Mouse (Mus musculus): ENCODE results near the gene Nrd1.

GRCm38 (mm10) chr4:109000961-109001360 lies 506 bp downstream of the Nrd1 start:
- TF ChIP-seq CTCF (conservative IDR thresholded peaks at IDR 0.05; ENCODE audit: insufficient read depth, insufficient read length, low read depth, low read length) (no peak), POLR2A (IDR thresholded peaks at IDR 0.05; ENCODE audit: low read depth, low read length) (no peak)

Data from kidney, adult 2 months (tissue).